Mouse (Mus musculus) liver, postnatal 0 days (tissue): Measurements from ENCODE around the gene Kif28. TPM values are rescaled to one million over a fixed set of nuclear protein-coding genes. Genes with fewer than 3 reads are reported as not detected.

Experiments
- ATAC-seq: fragments of 200-750 bp; cut with Nextera tagmentation; 2 replicates; pipeline ENCODE4 v1.8.0; 2017; ENCODE audit warnings: mild to moderate bottlenecking, moderate library complexity
- DNase-seq: peaks from one replicate; pipeline ENCODE4 v3.0.0-alpha.2; 2016
- H3K27ac ChIP-seq: fragments of 300-500 bp; sonication (generic); 2 replicates; pipeline ENCODE4 v1.5.1; 2014; ENCODE audit warnings: antibody characterized with exemption, moderate library complexity, mild to moderate bottlenecking, low read depth
- H3K27me3 ChIP-seq: fragments of 300-500 bp; sonication (generic); 2 replicates; pipeline ENCODE4 v1.6.1; 2014; ENCODE audit warnings: low read length, control low read depth, mixed read lengths; ENCODE audit not compliant: insufficient read depth
- H3K36me3 ChIP-seq: fragments of 300-500 bp; sonication (generic); replicated peaks from 2 replicates; pipeline ENCODE4 v1.6.1; 2014; ENCODE audit warnings: mild to moderate bottlenecking, control low read depth, low read length, moderate library complexity, mixed read lengths; ENCODE audit not compliant: insufficient read depth
- H3K4me1 ChIP-seq: fragments of 300-500 bp; sonication (generic); 2 replicates; pipeline ENCODE4 v1.6.1; 2014; ENCODE audit warnings: antibody characterized with exemption, mild to moderate bottlenecking, control low read depth; ENCODE audit not compliant: insufficient read depth
- H3K4me2 ChIP-seq: fragments of 300-500 bp; sonication (generic); 2 replicates; pipeline ENCODE4 v1.6.1; 2014; ENCODE audit warnings: low read depth, mild to moderate bottlenecking, low read length, moderate library complexity, mixed read lengths
- H3K4me3 ChIP-seq: fragments of 300-500 bp; sonication (generic); 2 replicates; pipeline ENCODE4 v1.5.1; 2014; ENCODE audit warnings: low read depth, low read length
- H3K9ac ChIP-seq: fragments of 300-500 bp; sonication (generic); replicated peaks from 2 replicates; pipeline ENCODE4 v1.6.1; 2014; ENCODE audit warnings: mild to moderate bottlenecking, moderate library complexity
- H3K9me3 ChIP-seq: fragments of 300-500 bp; sonication (generic); 2 replicates; pipeline ENCODE4 v1.6.1; 2016; ENCODE audit warnings: mild to moderate bottlenecking, control low read depth, low read length, mixed read lengths
- CTCF ChIP-seq: sonication (generic); IDR thresholded peaks from 2 replicates; pipeline ENCODE4 v1.5.1; 2016; ENCODE audit warnings: antibody characterized with exemption, low read depth
- EP300 ChIP-seq: IDR thresholded peaks from 2 replicates; pipeline ENCODE4 v1.6.1; 2016; ENCODE audit warnings: antibody characterized with exemption, low read depth, mild to moderate bottlenecking
- WGBS: fragments of 180-500 bp; shearing (Covaris S2); extraction: QIAGEN DNeasy Blood & Tissue Kit; methylation state at CpG from one replicate; pipeline ENCODE4 v1.1.7; 2014; ENCODE audit not compliant: insufficient replicate concordance; 5-methylcytosine and 5-hydroxymethylcytosine counted together
- polyA plus RNA-seq: library from polyadenylated mRNA; unstranded; fragments of >200 nt; fragmentation: Nextera tagmentation; extraction: Ambion mirVana; gene quantifications from 2 replicates; pipeline ENCODE4 v1.2.1, GENCODE M21; 2015

The Kif28 gene
- polyA plus RNA-seq, 1 experiment from 2014 or later: not detected

- DNase-seq (no peak), ATAC-seq (no peak)
- 45% methylated on average over 5 of the region's 5 CpGs for WGBS
- Histone ChIP-seq H3K36me3 (no peaks in the 10 kb centered on the region), H3K4me1 (no peaks in the 10 kb centered on the region), H3K27ac (no peak overlapping the region), H3K27me3 (no peaks in the 10 kb centered on the region), H3K9me3 (no peaks in the 10 kb centered on the region), H3K9ac (no peak overlapping the region), H3K4me3 (no peak overlapping the region), H3K4me2 (no peak overlapping the region)
- TF ChIP-seq EP300 (no peak), CTCF (no peak)
Measured at GRCm38 (mm10) chr1:179710739-179711138, 34.3 kb downstream of the Kif28 start.

GRCm38 (mm10) chr1:179709390-179709789 is 35.7 kb downstream of the Kif28 start:
- no peak for ATAC-seq
- no peak overlapping the region for H3K4me2 ChIP-seq
- no peak for DNase-seq
- no peak for TF ChIP-seq CTCF
- TF ChIP-seq EP300: no peak
- 61% methylated on average over 6 of the region's 6 CpGs for WGBS
- H3K4me3 ChIP-seq: no peak overlapping the region
- no peaks in the 10 kb centered on the region for H3K36me3 ChIP-seq
- no peak overlapping the region for H3K9ac ChIP-seq
- no peaks in the 10 kb centered on the region for H3K9me3 ChIP-seq
- H3K27ac ChIP-seq: no peak overlapping the region
- no peaks in the 10 kb centered on the region for H3K27me3 ChIP-seq
- H3K4me1 ChIP-seq: 0 out of 2 replicates have a peak, but pooled peaks cover 2% of the 10 kb centered on the region

DNA sequence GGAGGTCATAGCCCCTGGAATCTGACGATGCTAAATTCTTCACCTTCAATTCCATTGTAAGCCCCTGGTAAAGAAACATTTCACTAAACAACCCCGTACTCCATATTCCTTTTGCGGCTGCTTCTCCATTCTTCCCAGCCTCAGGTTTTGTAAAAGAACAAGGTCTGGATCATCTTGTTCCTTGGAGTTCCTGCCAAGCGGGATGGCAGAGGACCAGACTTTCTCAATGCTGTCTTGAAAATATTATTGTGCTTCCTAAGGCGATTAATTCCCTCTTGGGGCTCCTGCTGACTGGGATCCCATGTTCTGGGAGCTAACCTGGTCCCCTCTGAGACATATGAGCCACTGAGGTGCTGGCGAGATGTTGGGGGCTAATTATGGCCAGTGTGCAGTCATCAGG is 39.9 kb downstream of the Kif28 start:
- Histone ChIP-seq H3K36me3 (no peaks in the 10 kb centered on the region), H3K9me3 (no peaks in the 10 kb centered on the region), H3K27ac (no peak overlapping the region), H3K27me3 (no peaks in the 10 kb centered on the region), H3K4me1 (0 out of 2 replicates have a peak, but pooled peaks cover 4% of the 10 kb centered on the region), H3K4me2 (no peak overlapping the region), H3K9ac (no peak overlapping the region), H3K4me3 (no peak overlapping the region)
- ATAC-seq (no peak), DNase-seq (no peak)
- TF ChIP-seq EP300 (no peak), CTCF (no peak)
- WGBS: 80% methylated on average over 6 of the region's 6 CpGs

GRCm38 (mm10) chr1:179704150-179704549 is 40.9 kb downstream of the Kif28 start:
- DNase-seq (no peak), ATAC-seq (no peak)
- H3K9ac ChIP-seq: no peak overlapping the region
- H3K9me3 ChIP-seq: no peaks in the 10 kb centered on the region
- no peak overlapping the region for H3K27ac ChIP-seq
- no peaks in the 10 kb centered on the region for H3K27me3 ChIP-seq
- no peak for TF ChIP-seq CTCF
- no peak for TF ChIP-seq EP300
- no peak overlapping the region for H3K4me3 ChIP-seq
- 0 out of 2 replicates have a peak, but pooled peaks cover 4% of the 10 kb centered on the region for H3K4me1 ChIP-seq
- 15% methylated on average over 3 of the region's 3 CpGs for WGBS
- H3K36me3 ChIP-seq: no peaks in the 10 kb centered on the region
- H3K4me2 ChIP-seq: no peak overlapping the region

DNA sequence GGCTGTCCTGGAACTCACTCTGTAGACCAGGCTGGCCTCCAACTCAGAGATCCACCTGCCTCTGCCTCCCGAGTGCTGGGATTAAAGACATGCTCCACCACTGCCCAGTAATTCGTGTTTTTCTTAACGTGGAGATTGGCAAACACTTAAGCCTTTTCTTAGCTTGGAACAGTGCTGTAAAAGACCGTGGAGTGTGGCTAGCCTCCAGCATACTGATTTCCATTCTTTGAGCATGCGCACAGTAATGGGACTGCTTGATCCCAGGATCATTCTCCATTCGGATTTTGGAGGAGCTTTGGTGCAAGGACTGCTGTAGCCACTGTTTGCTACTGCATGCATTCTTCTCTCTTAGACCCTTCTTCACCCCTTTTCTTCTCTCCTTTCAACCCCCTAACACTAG is 55.6 kb downstream of the Kif28 start:
- DNase-seq (no peak), ATAC-seq (no peak)
- Histone ChIP-seq H3K27me3 (no peaks in the 10 kb centered on the region), H3K4me2 (no peak overlapping the region), H3K36me3 (0 out of 2 replicates have a peak, but pooled peaks cover 3% of the 10 kb centered on the region), H3K9me3 (no peaks in the 10 kb centered on the region), H3K27ac (no peak overlapping the region), H3K9ac (no peak overlapping the region), H3K4me1 (no peaks in the 10 kb centered on the region), H3K4me3 (no peak overlapping the region)
- TF ChIP-seq CTCF: no peak
- no peak for TF ChIP-seq EP300
- WGBS: 64% methylated on average over 6 of the region's 6 CpGs

GRCm38 (mm10) chr1:179688914-179689313 is 56.2 kb downstream of the Kif28 start:
- Histone ChIP-seq H3K4me3 (no peak overlapping the region), H3K36me3 (0 out of 2 replicates have a peak, but pooled peaks cover 3% of the 10 kb centered on the region), H3K4me1 (no peaks in the 10 kb centered on the region), H3K4me2 (no peak overlapping the region), H3K9me3 (no peaks in the 10 kb centered on the region), H3K9ac (no peak overlapping the region), H3K27me3 (no peaks in the 10 kb centered on the region), H3K27ac (no peak overlapping the region)
- TF ChIP-seq EP300 (no peak), CTCF (no peak)
- DNase-seq: no peak
- no peak for ATAC-seq
- 78% methylated on average over 5 of the region's 5 CpGs for WGBS

- 0 out of 2 replicates have a peak, but pooled peaks cover 3% of the 10 kb centered on the region for H3K36me3 ChIP-seq
- H3K4me2 ChIP-seq: no peak overlapping the region
- no peaks in the 10 kb centered on the region for H3K27me3 ChIP-seq
- H3K27ac ChIP-seq: no peak overlapping the region
- TF ChIP-seq CTCF (no peak), EP300 (no peak)
- no peak for DNase-seq
- no peak for ATAC-seq
- 73% methylated on average over 6 of the region's 6 CpGs for WGBS
- H3K4me3 ChIP-seq: no peak overlapping the region
- no peaks in the 10 kb centered on the region for H3K4me1 ChIP-seq
- H3K9me3 ChIP-seq: no peaks in the 10 kb centered on the region
- H3K9ac ChIP-seq: no peak overlapping the region
Measured at GRCm38 (mm10) chr1:179688415-179688814, 56.7 kb downstream of the Kif28 start.
